Mouse (Mus musculus): Measurements from ENCODE around the gene Saa4. TPM values are rescaled to one million over a fixed set of nuclear protein-coding genes. Genes with fewer than 3 reads are reported as not detected.

Gene Saa4
- polyA plus RNA-seq, 1 experiment: not detected

GRCm38 (mm10) chr7:46718591-46719270 is 13.7 kb downstream of the Saa4 start:
- WGBS: 80% methylated on average over 7 of the region's 7 CpGs
- no peaks in the 10 kb centered on the region for H3K36me3 ChIP-seq (ENCODE audit: control insufficient read depth, insufficient read depth, low read length)
- H3K27ac ChIP-seq (ENCODE audit: insufficient read depth, low read depth, low read length): no peak overlapping the region
- H3K27me3 ChIP-seq (ENCODE audit: control insufficient read depth, insufficient read depth, low read length): no peaks in the 10 kb centered on the region
- H3K4me3 ChIP-seq (ENCODE audit: low read depth, low read length): no peak overlapping the region
- TF ChIP-seq CTCF (IDR thresholded peaks at IDR 0.05; ENCODE audit: extremely low read depth, insufficient read length, insufficient replicate concordance, low read depth, low read length): no peak
- TF ChIP-seq POLR2A (IDR thresholded peaks at IDR 0.05; ENCODE audit: low read depth, low read length): no peak
- H3K4me1 ChIP-seq (ENCODE audit: control insufficient read depth, insufficient read depth, insufficient read length, low read length): peaks cover 13% of the 10 kb centered on the region

- Histone ChIP-seq H3K27ac (ENCODE audit: insufficient read depth, low read depth, low read length) (no peak overlapping the region), H3K27me3 (ENCODE audit: control insufficient read depth, insufficient read depth, low read length) (no peaks in the 10 kb centered on the region), H3K4me1 (ENCODE audit: control insufficient read depth, insufficient read depth, insufficient read length, low read length) (peaks cover 6% of the 10 kb centered on the region), H3K4me3 (ENCODE audit: low read depth, low read length) (no peak overlapping the region), H3K36me3 (ENCODE audit: control insufficient read depth, insufficient read depth, low read length) (no peaks in the 10 kb centered on the region)
- TF ChIP-seq POLR2A (IDR thresholded peaks at IDR 0.05; ENCODE audit: low read depth, low read length) (no peak), CTCF (IDR thresholded peaks at IDR 0.05; ENCODE audit: extremely low read depth, insufficient read length, insufficient replicate concordance, low read depth, low read length) (no peak)
- 30% methylated on average over 5 of the region's 5 CpGs for WGBS
Measured at GRCm38 (mm10) chr7:46716897-46717296, 15.5 kb downstream of the Saa4 start.

- no peak within 1 kb of the TSS for H3K27ac ChIP-seq (ENCODE audit: insufficient read depth, low read depth, low read length)
- TF ChIP-seq POLR2A (IDR thresholded peaks at IDR 0.05; ENCODE audit: low read depth, low read length): no peak
- no peak for TF ChIP-seq CTCF (IDR thresholded peaks at IDR 0.05; ENCODE audit: extremely low read depth, insufficient read length, insufficient replicate concordance, low read depth, low read length)
- H3K36me3 ChIP-seq (ENCODE audit: control insufficient read depth, insufficient read depth, low read length): no peaks in the 10 kb centered on the region
- no peaks in the 10 kb centered on the region for H3K27me3 ChIP-seq (ENCODE audit: control insufficient read depth, insufficient read depth, low read length)
- H3K4me1 ChIP-seq (ENCODE audit: control insufficient read depth, insufficient read depth, insufficient read length, low read length): peaks cover 7% of the 10 kb centered on the region
- no peak within 1 kb of the TSS for H3K4me3 ChIP-seq (ENCODE audit: low read depth, low read length)
- 89% methylated on average over 5 of the region's 5 CpGs for WGBS
Measured at GRCm38 (mm10) chr7:46715600-46715999, 16.8 kb downstream of the Saa4 start, which contains the start of gene Saa3. TSS of gene Saa3 (minus strand) at chr7:46715700.

DNA sequence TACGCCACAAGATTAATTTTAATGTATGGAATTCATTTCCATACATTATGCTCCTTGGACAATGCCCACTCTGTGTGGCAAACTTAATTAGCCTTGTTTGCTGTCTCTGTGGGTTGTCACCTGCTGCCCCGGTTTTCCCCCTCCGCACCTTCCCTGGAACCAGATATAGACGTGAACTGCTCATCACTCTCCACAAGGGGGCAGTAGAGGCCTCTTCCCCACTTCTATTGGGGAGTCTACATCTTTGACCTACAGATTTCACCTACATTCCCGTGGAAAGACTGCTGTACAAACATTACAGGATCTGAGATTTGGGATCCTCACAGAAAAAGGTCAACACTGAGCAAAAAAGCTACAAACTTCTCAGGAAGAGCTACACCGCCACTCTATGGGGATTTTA is 17.9 kb downstream of the Saa4 start:
- H3K27ac ChIP-seq (ENCODE audit: insufficient read depth, low read depth, low read length): no peak overlapping the region
- no peaks in the 10 kb centered on the region for H3K36me3 ChIP-seq (ENCODE audit: control insufficient read depth, insufficient read depth, low read length)
- no peaks in the 10 kb centered on the region for H3K27me3 ChIP-seq (ENCODE audit: control insufficient read depth, insufficient read depth, low read length)
- peaks cover 6% of the 10 kb centered on the region; the same call in 1 of the 2 replicates for H3K4me1 ChIP-seq (ENCODE audit: control insufficient read depth, insufficient read depth, insufficient read length, low read length)
- TF ChIP-seq POLR2A (IDR thresholded peaks at IDR 0.05; ENCODE audit: low read depth, low read length) (no peak), CTCF (IDR thresholded peaks at IDR 0.05; ENCODE audit: extremely low read depth, insufficient read length, insufficient replicate concordance, low read depth, low read length) (peak; percentile 80; the same call in 1 of the 2 replicates)
- H3K4me3 ChIP-seq (ENCODE audit: low read depth, low read length): no peak overlapping the region
- 25% methylated on average over 6 of the region's 6 CpGs for WGBS

DNA sequence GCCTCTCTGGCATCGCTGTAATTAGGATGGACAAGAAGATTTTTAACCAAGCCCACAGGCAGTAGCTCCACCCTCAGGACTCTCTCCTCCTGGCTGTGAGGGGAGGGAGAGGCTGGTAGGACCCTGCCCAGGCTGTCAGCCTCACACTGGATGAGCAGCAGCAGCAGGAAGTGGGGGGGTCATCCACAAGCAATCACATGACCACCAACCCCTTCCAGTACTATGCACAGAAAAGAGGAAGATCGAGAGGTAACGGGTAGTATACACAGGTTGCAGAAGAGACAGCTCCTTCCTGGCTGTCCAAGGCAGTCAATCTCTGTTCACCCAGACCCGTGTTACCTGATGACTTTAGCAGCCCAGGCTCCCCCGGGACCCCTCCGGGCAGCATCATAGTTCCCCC is 20.2 kb downstream of the Saa4 start:
- TF ChIP-seq CTCF (IDR thresholded peaks at IDR 0.05; ENCODE audit: extremely low read depth, insufficient read length, insufficient replicate concordance, low read depth, low read length) (no peak), POLR2A (IDR thresholded peaks at IDR 0.05; ENCODE audit: low read depth, low read length) (no peak)
- 75% methylated on average over 6 of the region's 6 CpGs for WGBS

DNA sequence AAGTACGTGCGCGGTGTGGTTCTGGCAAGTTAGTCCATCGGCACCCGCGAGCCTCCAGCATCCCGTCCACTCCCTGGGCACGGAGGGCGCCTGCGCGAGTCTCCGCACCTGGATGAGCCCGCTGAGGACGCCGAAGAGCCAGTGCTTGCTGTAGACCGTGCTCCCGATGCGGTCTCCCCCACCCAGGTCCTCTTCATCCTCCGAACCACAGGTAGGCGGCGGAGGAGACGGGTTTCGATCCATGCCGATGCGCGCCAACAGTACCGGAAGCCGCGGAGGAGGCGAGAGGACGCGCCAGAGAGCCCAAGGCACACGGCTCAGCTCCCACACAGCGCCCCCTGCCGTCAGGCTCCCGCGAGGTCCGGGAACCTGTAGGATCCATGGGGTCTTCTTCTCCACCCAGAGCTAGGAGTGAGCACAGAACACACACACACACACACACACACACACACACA is 22.0 kb downstream of the Saa4 start, which contains the start of gene Saal1:
TSS of gene Saal1 (minus strand) at position 291 of the 455 bp plus-strand sequence.
- Histone ChIP-seq H3K27me3 (ENCODE audit: control insufficient read depth, insufficient read depth, low read length) (no peaks in the 10 kb centered on the region), H3K27ac (ENCODE audit: insufficient read depth, low read depth, low read length) (peak within 1 kb of the TSS; percentile 62), H3K36me3 (ENCODE audit: control insufficient read depth, insufficient read depth, low read length) (peaks cover 10% of the 10 kb centered on the region), H3K4me1 (ENCODE audit: control insufficient read depth, insufficient read depth, insufficient read length, low read length) (peaks cover 2% of the 10 kb centered on the region; the same call in 1 of the 2 replicates), H3K4me3 (ENCODE audit: low read depth, low read length) (peak within 1 kb of the TSS; percentile 96)
- TF ChIP-seq CTCF (IDR thresholded peaks at IDR 0.05; ENCODE audit: extremely low read depth, insufficient read length, insufficient replicate concordance, low read depth, low read length) (peak; percentile 92), POLR2A (IDR thresholded peaks at IDR 0.05; ENCODE audit: low read depth, low read length) (peak; percentile 50; the same call in 1 of the 2 replicates)
- under 1% methylated on average over 38 of the region's 38 CpGs for WGBS

More for the DNA sequence above, 20.2 kb downstream of the Saa4 start:
- no peaks in the 10 kb centered on the region for H3K27me3 ChIP-seq (ENCODE audit: control insufficient read depth, insufficient read depth, low read length)
- H3K27ac ChIP-seq (ENCODE audit: insufficient read depth, low read depth, low read length): no peak overlapping the region
- peaks cover 2% of the 10 kb centered on the region; the same call in 1 of the 2 replicates for H3K4me1 ChIP-seq (ENCODE audit: control insufficient read depth, insufficient read depth, insufficient read length, low read length)
- H3K4me3 ChIP-seq (ENCODE audit: low read depth, low read length): no peak overlapping the region
- H3K36me3 ChIP-seq (ENCODE audit: control insufficient read depth, insufficient read depth, low read length): no peaks in the 10 kb centered on the region

- no peak overlapping the region for H3K4me3 ChIP-seq (ENCODE audit: low read depth, low read length)
- peaks cover 66% of the 10 kb centered on the region for H3K36me3 ChIP-seq (ENCODE audit: control insufficient read depth, insufficient read depth, low read length)
- H3K27me3 ChIP-seq (ENCODE audit: control insufficient read depth, insufficient read depth, low read length): no peaks in the 10 kb centered on the region
- 86% methylated on average over 6 of the region's 6 CpGs for WGBS
- no peak overlapping the region for H3K27ac ChIP-seq (ENCODE audit: insufficient read depth, low read depth, low read length)
- H3K4me1 ChIP-seq (ENCODE audit: control insufficient read depth, insufficient read depth, insufficient read length, low read length): no peaks in the 10 kb centered on the region
- TF ChIP-seq POLR2A (IDR thresholded peaks at IDR 0.05; ENCODE audit: low read depth, low read length): no peak
Measured at GRCm38 (mm10) chr7:46700521-46701025, 31.8 kb downstream of the Saa4 start.
